Mouse (Mus musculus) testis, adult 2 months (tissue): ENCODE measurements around the gene Tbx2.

Experiments used
- CTCF ChIP-seq: fragments of 200-500 bp; IDR thresholded peaks from 2 replicates; pipeline ENCODE4 v1.5.1; 2012; ENCODE audit warnings: low read depth, mild to moderate bottlenecking, inconsistent platforms, low read length, moderate library complexity; ENCODE audit not compliant: control insufficient read depth, insufficient read depth, insufficient replicate concordance
- POLR2A ChIP-seq: fragments of 200-500 bp; IDR thresholded peaks from 2 replicates; pipeline ENCODE4 v1.6.1; 2012; ENCODE audit warnings: low read depth, mild to moderate bottlenecking, inconsistent platforms, low read length, moderate library complexity; ENCODE audit not compliant: control insufficient read depth

GRCm38 (mm10) chr11:85831656-85832230, 608 bp upstream of the Tbx2 start:
- TF ChIP-seq CTCF (no peak), POLR2A (no peak)
